Mouse (Mus musculus): ENCODE data around the gene Rmdn3.

The Rmdn3 gene

GRCm38 (mm10) chr2:119156681-119157572 lies at the start of gene Rmdn3:
Rmdn3 (minus strand) TSS chr2:119157034.
- DNase-seq (ENCODE audit: low read depth) = peak; percentile 94

DNA sequence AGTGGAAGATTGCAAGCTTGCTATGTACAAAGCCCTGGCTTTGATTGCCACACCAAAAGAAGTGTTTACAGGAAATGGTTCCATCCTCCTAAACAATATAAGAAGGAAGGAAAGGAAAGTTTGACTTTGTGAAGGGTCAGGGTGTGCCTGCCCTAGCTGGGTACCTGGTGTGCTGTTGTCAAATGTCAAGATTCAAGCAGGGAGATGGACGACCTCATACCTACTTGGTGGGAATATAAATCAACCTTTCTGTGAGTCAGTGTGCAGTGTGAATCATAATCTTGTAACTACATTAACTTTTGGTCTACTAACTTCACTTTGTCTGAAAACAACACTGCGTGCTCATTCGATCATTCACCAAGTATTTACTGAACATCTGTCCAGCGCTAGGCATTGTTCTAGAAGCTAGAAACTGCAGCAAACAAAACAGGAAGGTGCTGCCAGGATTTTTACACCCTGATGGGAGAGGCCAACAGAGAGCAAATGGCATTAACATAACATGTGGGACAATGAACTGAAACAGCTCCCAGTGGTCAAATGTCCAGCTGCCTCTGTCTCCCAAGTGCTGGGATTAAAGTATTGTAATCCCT lies 47.1 kb upstream of the Rmdn3 start:
- no peak for DNase-seq (ENCODE audit: low read depth)

- no peak for DNase-seq (ENCODE audit: low read depth)
These were observed 46.1 kb upstream of the Rmdn3 start for GRCm38 (mm10) chr2:119202914-119203453.

DNA sequence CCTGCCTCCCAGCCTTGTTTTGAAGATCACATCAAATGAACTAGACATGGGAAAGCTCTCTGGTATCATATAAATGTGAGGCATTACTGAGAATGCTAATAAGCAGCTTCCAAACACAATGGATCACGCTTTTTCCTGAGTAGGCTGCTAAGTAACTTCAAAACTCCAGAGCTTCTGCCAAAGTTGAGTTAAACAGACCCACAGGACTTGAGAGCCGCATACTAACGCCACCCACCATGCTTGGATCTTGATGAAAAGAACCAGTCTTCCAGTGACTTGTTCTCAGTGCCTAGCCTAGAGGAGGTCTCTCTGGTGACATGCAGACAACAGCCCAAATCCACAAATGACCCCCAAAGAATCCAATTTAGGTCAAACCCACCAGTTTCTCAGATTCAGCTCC lies 42.1 kb upstream of the Rmdn3 start:
- DNase-seq (ENCODE audit: low read depth) = no peak

DNA sequence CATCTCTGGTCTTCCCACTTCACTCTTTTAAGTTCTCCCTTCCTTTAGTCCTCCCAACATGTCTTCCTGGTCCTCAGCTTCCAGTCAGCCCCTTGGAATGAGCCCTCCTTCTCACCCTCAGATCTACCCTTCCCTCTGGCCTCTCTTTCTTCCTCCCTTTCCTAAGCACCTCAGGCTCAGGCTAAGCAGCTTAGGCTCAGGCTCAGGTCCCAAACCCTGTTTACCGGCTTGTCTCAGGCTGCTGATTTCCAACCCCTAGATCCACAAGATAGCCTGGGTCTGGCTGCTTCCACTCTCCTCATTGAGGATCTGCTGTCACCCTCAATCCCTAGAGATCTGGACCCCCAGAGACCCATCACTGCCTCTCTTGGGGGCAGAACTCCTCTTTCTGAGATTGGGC lies 41.2 kb upstream of the Rmdn3 start:
- DNase-seq (ENCODE audit: low read depth) = no peak

DNA sequence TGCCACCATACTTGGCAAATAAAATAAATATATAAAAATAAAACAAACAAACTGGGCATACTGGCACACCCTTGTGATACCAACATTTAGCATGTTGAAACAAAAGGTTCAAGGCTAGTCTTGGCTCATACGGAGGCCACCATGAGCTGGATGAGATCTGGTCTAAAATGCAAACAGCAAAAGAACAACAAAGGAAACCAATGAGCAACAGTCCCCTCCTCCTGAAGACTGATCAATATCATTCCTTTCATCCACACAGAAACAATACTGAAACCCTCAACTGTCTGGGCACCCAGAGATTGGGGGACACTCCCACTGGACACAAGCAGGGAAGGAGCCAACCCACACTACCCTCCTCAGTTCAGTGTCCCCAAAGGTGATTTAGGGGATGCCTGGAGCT lies 40.7 kb upstream of the Rmdn3 start:
- no peak for DNase-seq (ENCODE audit: low read depth)

GRCm38 (mm10) chr2:119196316-119197108 lies 39.7 kb upstream of the Rmdn3 start:
- no peak for DNase-seq (ENCODE audit: low read depth)

GRCm38 (mm10) chr2:119194140-119194539 lies 37.3 kb upstream of the Rmdn3 start:
- no peak for DNase-seq (ENCODE audit: low read depth)

- DNase-seq (ENCODE audit: low read depth) = no peak
These were observed 34.1 kb upstream of the Rmdn3 start for GRCm38 (mm10) chr2:119190969-119191368.

GRCm38 (mm10) chr2:119189029-119189710 lies 32.3 kb upstream of the Rmdn3 start:
- DNase-seq (ENCODE audit: low read depth) = peak; percentile 79

DNA sequence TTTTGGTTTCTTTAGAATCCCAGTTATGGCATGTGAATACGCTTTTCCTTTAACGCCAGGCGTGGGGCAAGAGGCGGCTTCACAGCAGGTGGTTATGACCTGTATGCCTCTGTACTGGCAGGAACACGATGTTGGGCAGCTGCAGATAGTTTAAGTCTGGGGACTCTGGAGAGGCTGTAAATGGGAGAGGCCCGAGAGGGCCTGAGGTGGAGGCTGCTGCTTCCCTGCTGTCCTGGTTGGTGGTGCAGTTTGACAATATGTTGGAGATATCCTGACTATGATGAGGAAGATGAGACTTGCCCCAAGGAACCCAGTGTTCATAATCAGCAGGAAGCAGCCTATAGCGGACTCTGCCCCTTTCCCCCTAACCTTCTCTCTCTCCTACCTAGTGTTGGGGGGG lies 26.1 kb upstream of the Rmdn3 start:
- no peak for DNase-seq (ENCODE audit: low read depth)

DNA sequence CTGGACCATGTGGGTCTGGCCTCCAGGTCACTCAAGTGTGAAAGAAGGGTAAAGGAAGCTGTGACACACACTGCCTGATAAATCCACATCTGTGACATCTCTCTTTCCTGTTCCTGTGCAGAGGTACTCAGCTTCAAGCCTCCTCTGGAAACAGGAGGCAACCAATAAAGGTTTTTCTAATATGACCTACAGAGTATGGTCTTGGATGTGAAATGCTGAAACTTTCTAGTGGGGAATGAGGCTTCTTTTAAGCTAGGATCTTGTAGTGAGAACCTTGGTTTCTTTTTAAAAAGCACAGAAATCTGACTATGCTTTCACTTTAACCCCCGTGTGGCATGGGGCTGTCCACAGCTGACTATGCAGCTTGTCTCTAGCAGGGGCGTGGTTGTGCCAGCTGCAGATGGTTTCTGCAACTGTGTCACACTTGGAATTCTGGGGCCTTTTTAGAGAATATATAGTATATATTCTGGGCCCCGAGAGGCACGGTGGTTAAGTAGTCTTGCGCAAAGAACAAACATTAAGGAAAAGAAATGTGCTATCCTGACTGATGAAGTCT lies 20.6 kb upstream of the Rmdn3 start:
- DNase-seq (ENCODE audit: low read depth) = no peak

- no peak for DNase-seq (ENCODE audit: low read depth)
These were observed 19.9 kb upstream of the Rmdn3 start for GRCm38 (mm10) chr2:119176761-119177160.

DNA sequence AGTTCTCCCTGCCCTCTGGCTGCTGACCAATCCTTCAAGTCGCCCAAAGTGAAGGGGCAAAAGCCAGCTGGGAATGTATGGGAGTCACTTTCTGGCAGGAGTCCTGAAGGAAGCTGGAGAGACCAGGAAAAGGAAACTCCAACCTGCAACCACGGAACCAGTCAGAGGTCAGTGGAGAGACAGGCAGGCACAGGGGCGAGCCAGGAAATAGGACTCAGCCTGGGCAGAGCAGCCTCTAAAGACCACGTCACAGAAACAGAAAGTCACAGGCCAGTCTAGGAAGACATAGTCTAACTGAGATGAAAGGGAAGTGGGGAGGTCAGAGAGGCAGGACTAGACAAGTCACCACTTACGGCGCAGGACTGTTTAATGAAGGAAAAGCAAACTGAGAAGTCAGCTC lies 18.8 kb upstream of the Rmdn3 start:
- no peak for DNase-seq (ENCODE audit: low read depth)

DNA sequence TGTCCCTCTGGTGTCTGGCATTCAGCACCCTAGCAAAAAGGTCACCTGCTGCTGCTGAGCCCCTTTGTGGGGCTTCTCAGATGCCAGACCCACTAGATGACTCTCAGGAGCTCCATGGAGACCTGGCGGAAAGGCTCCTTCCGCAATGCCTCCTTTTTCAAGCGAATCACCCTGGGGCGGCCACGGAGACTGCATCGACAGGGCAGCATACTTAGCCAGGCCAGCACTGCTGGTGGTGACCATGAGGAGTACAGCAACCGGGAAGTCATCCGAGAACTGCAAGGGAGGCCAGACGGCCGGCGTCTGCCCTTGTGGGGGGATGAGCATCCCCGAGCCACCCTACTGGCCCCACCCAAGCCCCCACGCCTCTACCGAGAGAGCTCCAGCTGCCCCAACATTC lies 18.0 kb upstream of the Rmdn3 start:
- DNase-seq (ENCODE audit: low read depth) = no peak

- DNase-seq (ENCODE audit: low read depth) = no peak
These were observed 17.3 kb upstream of the Rmdn3 start, which contains the start of gene Gm14137 for GRCm38 (mm10) chr2:119173991-119174651. Gm14137 (plus strand) TSS chr2:119174509.

GRCm38 (mm10) chr2:119172862-119173576 lies 16.2 kb upstream of the Rmdn3 start:
- DNase-seq (ENCODE audit: low read depth) = peak; percentile 58

- no peak for DNase-seq (ENCODE audit: low read depth)
These were observed 15.6 kb upstream of the Rmdn3 start for GRCm38 (mm10) chr2:119172446-119172845.

- DNase-seq (ENCODE audit: low read depth) = no peak
These were observed 14.7 kb upstream of the Rmdn3 start for GRCm38 (mm10) chr2:119171574-119171973.

- no peak for DNase-seq (ENCODE audit: low read depth)
These were observed 13.4 kb upstream of the Rmdn3 start for GRCm38 (mm10) chr2:119170282-119170681.

Data from c-Kit-positive CD71-positive TER-119-negative erythroid progenitor cells, embryonic 14.5 days (primary cell).